Mouse (Mus musculus): ENCODE measurements around the gene Cachd1.
A peak's percentile ranks its signal among the peaks of the same experiment; 100 is the strongest.

Gene Cachd1

GRCm38 (mm10) chr4:100776043-100776870, at the start of gene Cachd1:
TSS of gene Cachd1 (plus strand) at chr4:100776675.
- DNase-seq (ENCODE audit: low spot score) = peak; percentile 72

GRCm38 (mm10) chr4:100728896-100729479, 47.5 kb upstream of the Cachd1 start:
- no peak for DNase-seq (ENCODE audit: low spot score)

- DNase-seq (ENCODE audit: low spot score) = no peak
Observed at GRCm38 (mm10) chr4:100735098-100735935, 41.2 kb upstream of the Cachd1 start.

- no peak for DNase-seq (ENCODE audit: low spot score)
Observed at GRCm38 (mm10) chr4:100735936-100736349, 40.5 kb upstream of the Cachd1 start.

- DNase-seq (ENCODE audit: low spot score) = no peak
Observed at GRCm38 (mm10) chr4:100743615-100744014, 32.9 kb upstream of the Cachd1 start.

- no peak for DNase-seq (ENCODE audit: low spot score)
Observed at GRCm38 (mm10) chr4:100752278-100752677, 24.2 kb upstream of the Cachd1 start.

DNA sequence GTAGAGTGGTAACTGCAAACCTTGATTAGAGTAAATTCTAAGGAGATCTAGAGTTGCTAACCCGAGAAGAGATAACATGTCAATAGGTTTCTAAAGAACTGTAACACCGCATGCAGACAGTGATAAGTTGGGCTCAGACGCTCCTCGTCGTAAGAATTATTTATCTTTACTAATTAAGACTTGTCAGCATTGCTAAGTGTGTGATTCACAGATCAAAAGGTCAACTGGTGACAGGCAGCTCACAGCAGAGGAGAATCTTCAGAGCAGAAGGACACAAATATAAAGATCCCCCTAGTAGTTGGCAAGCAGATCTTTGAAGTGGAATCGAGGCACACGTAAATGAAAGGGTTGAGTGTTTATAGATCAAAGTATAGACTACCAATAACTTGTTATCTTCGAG, 20.8 kb upstream of the Cachd1 start:
- no peak for DNase-seq (ENCODE audit: low spot score)

DNA sequence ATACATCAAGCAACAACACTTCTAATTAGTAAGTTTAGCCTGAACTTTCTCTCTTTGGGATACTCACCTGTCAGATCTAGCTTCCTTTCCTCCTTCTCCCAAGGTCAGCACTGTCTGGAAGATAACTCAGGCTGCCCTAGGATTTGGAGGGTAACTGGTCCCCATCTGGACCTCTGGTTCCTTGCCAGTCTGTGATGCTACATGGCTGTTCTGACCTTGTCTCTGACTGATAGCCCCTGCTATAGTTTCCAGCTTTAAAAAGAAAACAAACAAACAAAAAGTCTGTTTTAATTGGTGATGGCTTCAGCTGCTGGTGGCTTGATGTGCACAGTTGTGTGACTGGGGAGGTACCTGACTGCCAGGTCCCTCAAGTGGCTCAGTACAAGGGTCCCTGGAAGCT, 20.0 kb upstream of the Cachd1 start:
- DNase-seq (ENCODE audit: low spot score) = no peak

DNA sequence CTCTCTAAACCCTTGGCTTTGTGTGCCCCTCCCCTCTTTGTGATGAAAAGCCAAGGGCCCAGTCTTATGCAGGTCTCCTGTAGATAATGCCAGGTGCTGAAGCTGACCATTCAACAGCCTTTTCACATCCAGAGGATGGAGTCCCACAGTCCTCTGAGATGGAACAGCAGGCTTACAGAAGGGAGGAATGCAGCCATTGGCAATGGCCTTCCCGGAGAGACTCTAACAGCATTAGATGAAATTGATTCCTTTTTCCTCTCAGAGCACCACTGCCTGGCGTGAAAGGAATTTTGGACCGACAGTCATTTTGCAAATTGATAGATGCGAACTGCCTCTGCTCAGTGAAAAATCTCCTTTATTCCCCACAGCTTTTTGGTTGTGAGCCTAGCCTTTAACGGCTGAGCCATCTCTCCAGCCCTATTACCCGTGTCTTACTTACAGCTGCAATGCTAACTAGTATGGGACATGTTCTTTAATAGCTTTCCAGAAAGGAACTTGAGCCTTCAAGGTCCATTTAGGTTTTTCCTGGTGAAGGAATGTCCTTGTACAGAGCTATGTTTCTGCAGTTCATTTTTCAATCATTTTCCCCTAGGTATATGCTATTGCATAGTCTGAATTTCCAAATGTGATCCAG, 18.1 kb upstream of the Cachd1 start:
- DNase-seq (ENCODE audit: low spot score) = no peak

DNA sequence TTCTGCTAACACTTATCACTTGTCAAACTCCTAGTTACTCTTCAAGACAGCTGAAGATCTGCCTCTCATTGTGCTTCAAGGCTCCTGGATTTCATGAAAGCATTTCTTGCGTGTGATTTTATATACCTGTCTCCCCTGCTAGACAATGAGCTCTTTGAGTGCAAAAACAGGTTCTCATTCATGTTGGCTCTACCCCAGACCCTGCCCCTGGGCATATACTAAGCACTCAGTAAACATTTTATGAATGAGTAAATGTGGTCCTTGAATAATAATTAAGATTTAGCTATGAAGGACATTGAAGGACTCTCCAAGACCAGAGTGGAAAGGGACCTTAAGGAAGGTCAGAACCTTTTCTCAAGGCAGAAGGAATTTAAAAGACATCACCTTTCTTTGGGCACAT, 16.9 kb upstream of the Cachd1 start:
- DNase-seq (ENCODE audit: low spot score) = no peak

DNA sequence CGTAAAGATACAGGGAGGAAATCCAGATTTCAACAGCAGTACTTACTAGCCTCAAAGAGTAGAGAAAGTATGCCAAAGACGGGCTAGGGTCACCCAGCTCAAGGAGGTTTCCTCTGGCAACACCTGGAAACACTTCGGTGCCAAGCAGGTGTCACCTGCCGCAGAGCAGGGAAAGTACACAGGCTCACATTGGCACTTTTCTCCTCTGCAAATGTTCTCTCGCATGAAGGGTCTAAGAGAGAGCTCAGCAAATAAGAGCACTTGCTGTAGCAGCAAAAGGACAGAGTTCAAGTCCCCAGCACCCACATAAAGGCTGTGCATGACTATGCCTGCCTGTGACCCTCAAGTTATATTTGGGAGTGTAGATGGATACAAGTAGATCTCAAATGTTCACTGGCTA, 16.1 kb upstream of the Cachd1 start:
- no peak for DNase-seq (ENCODE audit: low spot score)

GRCm38 (mm10) chr4:100768606-100769005, 7.9 kb upstream of the Cachd1 start:
- DNase-seq (ENCODE audit: low spot score) = no peak

DNA sequence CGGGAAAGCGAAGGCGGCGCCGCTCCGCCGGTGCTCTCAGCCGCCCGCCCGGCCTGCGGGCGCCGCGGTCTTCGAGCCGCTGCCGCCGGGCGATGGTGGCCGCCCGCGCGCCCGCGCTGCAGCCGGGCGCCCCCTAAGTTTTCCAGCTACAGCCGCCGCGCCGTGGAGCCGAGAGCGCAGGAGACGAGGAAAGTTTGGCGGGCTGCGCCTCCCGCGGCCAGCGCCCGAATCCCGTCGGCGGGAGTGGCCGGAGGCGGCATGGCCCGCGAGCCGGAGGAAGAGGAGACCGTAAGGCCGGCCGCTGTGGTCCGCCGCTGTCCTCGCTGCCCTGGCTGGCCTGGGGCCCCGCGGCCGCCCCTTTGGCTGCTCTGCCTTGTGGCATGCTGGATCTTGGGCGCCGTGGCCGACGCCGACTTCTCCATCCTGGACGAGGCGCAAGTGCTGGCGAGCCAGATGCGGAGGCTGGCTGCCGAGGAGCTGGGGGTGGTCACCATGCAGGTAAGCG, 448 bp downstream of the Cachd1 start:
- DNase-seq (ENCODE audit: low spot score) = peak; percentile 67

DNA sequence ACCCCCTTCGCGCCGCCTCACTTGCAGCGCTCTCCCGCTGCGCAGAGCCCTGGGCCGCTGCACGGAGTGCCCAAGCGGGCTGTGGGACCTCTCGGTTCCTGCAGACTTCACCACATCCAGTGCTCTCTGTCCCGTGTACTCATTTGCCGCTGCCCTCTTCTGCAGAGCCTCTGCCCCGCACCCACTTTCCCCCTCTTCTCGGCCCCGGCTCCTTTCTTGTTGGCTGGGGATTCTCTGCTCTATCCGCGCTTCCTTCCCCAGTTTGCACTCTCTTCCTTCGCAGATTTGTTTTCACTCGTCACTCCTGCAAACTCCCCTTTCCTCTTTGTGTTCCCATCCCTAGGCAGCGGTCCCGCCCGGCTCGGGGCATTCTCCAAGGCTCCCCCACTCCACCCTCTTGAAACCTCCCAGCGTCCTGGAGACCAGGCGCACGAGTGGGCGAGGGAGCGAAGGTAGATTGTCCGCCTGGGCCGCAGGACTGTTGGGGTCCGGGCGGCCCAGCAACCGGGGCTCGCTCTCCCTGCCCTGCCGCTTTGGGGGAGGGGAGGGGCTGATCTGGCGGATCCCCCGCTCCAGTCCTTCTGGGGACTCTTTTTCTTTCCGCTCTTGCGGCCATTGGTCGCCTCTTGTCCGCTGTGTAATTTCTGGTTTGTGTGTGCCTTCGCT, 1.0 kb downstream of the Cachd1 start:
- peak; percentile 60 for DNase-seq (ENCODE audit: low spot score)

DNA sequence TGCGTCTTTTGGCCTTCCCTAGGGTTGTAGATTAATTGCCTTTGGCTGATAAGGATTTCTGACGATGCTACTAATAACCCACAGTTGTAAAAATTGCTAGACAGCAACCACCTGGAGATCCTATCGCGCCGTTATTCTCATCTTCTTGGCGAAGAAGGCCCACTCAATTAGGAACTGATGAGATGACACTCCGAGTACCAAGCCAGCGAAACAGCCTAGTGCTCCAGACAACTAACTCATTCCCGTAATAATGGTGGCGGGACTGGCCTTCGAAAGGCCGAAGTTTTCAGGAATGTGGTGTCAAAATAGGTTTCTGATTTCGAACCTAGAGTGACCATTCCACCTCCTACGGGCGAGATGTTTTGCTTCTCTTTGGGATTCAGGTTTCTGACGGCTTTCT, 1.6 kb downstream of the Cachd1 start:
- no peak for DNase-seq (ENCODE audit: low spot score)

DNA sequence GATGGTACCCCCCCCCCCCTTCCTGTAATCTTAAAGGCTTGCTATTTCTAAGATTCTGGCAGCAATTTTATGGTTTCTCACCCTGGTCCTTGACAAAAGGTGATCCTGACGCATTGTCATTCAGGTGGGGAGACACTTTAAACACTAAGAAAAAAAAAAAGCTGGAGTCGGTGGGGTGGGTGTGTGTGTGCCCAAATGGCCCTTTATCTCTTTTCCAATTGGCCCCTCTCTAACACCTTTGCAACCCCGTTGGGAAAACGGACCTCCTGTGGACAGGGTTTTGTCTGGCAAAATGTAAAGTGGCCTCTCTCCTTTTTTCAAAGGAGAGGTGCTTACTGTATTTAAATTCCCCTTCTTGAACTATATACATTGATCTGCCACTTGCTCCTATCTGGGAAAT, 2.5 kb downstream of the Cachd1 start:
- DNase-seq (ENCODE audit: low spot score) = no peak

DNA sequence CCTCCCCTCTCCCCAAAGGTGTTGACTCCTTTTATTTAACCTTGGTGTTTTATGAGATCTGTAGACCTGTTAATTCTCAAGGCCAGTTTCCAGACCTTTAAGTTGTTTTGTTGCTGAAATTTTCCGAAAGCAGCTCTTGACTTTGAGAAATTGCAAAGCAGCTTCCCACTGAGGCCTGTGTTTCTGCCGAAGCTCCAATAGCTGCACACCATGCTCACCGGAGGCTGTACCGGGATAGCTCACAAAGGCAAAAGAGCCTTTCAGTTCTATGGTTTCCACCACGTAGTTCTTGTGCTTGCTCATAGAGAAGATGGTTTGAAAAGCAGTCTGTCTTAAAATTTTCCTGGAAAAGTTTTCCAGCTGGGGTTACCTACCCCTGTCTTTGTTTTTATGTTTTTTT, 3.2 kb downstream of the Cachd1 start:
- DNase-seq (ENCODE audit: low spot score) = no peak

DNA sequence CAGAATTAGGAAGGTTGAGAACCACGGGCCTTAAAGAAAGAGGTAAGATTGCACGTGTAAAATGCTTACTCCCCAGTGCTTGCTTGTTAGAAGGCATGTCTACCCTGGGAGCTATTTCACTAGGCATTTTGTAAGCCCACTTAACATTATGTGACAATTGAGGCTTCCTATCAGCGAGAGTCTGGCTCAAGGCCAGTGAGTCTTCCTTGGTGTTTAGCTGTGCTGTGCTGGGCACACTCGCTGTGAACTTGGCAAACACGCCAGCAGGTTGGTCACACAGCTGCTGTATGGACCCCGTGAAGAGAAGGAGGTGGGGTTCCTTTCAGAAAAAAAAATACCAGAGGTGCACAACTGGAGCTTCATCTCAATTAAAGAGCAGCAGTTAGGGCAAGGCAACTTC, 4.4 kb downstream of the Cachd1 start:
- no peak for DNase-seq (ENCODE audit: low spot score)

DNA sequence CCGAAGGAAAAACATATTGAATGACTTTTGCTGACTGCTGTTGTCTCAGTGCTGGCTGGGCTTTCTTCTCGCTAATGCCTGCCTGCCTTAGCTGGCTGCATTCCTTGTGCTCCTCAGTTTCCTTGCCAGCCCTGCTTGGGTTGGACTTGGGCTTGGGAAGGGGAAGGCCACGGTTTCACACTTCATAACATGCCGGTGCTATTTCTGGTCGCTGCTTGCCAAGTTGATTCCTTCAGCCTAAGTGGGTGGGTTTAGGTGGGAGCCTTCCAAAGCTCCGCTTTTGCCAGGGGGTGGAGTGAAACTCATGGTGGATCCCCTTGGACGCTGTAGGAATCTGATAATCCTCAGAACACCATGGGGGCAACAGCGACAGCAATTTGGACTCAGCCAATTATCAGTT, 5.9 kb downstream of the Cachd1 start:
- DNase-seq (ENCODE audit: low spot score) = no peak

DNA sequence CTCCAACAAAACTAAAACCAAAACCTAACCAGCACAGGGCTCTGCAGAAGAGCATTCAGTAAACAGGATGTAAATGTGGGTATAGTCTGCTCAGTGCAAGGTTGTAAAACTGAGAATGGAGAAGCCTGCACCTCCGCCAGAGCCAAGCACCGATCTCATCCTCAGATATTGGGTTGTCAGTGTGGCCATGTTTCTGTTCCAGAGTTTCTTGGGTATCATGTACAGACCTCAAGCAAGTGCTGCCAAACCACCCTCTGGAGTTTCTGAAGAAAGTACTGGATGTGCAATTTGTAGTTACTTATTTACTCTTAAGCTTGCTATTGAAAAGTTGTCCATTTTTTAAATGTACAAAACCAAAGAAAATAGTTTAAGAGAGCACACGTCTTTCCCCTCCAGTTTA, 6.4 kb downstream of the Cachd1 start:
- no peak for DNase-seq (ENCODE audit: low spot score)

- no peak for DNase-seq (ENCODE audit: low spot score)
Observed at GRCm38 (mm10) chr4:100787201-100787600, 10.7 kb downstream of the Cachd1 start.

- DNase-seq (ENCODE audit: low spot score) = no peak
Observed at GRCm38 (mm10) chr4:100790176-100790575, 13.7 kb downstream of the Cachd1 start.

All from testis, postnatal 10 days (tissue).